Mouse (Mus musculus) spleen, postnatal 4 days (tissue): ENCODE measurements at regions not wholly inside any gene's neighbourhood (a gene's known extent, or its start where the extent isn't known, plus 50 kb on each side); places are given as distances from the start of the nearest gene placed in this dataset.

Experiments
- DNase-seq, 2 experiments: peaks; one replicate each; pipeline ENCODE4 v3.0.0; 2022; ENCODE audit warnings: low spot score in 2 of 2

GRCm38 (mm10) chr13:72691783-72692729 is 63.4 kb downstream of the Irx2 start:
- no peak for DNase-seq

GRCm38 (mm10) chr13:72707469-72707868 is 78.8 kb downstream of the Irx2 start:
- DNase-seq = no peak

DNA sequence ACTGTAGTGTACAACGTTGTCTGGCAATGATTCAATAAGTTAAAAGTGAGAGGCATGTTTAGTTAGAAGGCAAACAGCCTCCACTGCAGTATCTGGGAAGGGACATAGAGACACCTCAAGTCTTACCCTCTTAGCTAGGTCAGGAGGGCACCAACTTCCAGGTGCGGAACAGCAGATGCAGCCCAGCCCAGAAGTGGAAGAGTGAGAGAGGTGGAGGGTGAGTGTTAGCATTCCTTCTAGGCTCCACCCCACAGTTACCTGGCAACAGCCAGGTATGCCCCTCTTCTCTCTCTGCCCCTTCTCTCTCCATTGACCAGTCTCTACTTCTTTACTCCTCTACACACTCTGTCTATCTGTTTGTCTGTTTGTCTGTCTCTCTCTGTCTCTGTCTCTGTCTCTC is 80.1 kb downstream of the Irx2 start:
- DNase-seq = no peak

DNA sequence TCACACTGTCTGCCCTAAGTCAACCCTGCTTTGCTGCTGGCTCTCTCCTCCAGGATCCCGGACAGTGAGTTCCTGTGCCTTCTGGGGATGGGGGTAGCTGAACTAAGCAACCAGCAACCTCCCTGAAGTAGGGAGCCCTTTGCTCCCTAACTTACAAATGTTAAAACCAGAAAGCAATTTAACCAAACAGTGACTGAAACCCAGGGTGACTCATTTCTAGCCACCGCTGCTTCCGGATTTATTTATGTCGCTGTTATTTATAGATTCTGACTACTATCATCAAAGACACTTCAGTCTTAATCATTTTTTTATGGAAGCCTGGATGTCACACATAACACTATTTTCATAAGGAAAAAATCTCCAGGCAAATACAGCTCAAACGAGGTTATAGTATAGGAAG is 81.4 kb downstream of the Irx2 start:
- DNase-seq = no peak

DNA sequence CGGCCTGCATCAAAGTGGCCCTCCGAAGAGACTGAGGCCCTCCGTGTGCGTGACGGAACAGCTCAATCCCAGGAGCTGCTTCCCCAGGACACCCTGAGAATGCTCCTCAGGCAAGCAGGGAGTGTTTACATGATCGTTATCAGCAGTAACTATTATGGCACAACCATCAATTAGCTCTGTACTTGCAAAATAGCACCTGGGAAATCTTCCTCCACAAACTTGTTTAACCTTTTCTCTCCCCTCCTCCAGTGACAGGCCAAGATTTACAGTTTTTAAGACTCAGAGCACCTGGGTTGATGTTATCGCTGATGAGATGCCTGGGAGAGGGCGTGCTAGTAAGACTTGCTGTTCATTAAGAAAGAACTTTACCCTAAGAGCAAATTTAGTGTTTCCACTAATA is 82.5 kb downstream of the Irx2 start:
- DNase-seq = no peak

GRCm38 (mm10) chr13:72711842-72712330 is 83.3 kb downstream of the Irx2 start:
- DNase-seq = no peak

- DNase-seq = no peak
Measured at GRCm38 (mm10) chr13:72714793-72715192, 86.2 kb downstream of the Irx2 start.

DNA sequence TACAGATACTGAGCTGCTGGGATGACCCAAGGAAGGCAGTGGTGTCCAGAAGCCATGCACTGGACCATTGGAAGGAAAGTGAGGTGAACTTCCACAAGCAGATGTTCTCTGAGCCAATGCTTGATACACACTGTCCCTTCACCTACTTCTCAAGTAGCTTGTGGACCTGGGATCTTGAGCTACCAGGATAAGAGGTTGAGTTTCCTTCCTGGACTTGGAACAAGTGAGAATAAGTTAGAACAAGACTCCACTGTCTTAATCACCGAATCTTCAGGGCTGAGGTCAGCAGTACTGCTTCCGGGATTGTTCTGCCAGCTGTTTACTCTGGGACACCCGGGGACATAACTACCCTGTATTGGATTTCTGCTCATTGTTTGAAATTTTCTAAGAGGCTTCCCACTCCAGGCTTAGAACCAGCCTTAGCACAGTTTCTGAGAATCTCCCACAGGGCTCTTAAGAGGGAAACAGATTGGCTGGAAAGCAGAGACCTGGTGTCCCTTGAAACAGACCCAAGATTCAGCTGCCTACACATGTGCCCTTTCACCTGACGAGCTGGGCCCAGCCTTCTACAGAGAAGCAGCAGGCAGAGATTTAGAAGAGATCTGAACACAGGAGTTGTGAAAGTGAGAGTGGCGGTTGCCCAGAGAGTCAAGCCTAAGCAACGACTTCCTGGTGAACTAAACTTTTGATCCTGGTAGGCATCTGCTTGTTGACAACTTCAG is 87.5 kb downstream of the Irx2 start:
- no peak for DNase-seq

DNA sequence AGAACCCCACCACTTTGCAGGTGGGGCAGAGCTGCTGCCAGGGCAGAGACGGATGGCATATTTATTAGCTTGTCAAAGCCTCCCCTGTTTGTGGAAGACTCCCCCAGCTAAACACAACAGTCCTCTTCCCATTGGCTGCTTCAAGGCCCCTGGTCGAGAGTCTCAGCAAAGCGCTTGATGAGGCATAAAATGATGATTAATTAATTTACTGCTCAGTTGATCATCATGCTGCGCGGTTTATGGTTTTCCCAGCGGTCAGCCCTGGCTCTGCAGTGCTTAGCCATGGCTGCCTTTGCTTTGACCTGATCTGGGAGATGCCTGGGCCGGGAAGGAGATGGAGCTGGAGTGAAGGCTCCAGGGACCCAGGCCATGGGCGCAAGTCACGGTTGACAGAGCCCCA is 98.5 kb downstream of the Irx2 start:
- no peak for DNase-seq

DNA sequence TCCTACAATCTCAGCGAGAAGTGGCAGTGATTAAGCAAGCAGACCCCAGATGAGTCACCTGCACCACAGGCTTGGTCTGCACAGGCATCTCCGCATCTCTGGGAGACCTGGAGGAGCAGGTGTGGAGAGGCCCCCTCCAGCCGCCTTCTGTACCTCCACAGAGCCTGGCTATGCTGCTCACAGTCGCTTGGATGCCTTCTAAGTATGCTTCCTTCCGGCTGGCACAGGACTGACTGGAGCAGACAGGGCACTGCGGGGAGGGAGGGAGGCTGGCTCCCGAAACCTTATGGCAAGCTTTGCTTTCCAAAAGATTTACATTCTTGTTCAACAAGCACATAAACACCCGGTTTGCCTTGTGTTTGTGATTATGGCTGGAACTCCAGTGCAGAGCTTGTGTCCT is 107.3 kb downstream of the Irx2 start:
- DNase-seq = no peak

GRCm38 (mm10) chr13:72736992-72737391 is 108.4 kb downstream of the Irx2 start:
- DNase-seq = no peak

GRCm38 (mm10) chr13:72747187-72747586 is 118.6 kb downstream of the Irx2 start:
- DNase-seq = no peak

DNA sequence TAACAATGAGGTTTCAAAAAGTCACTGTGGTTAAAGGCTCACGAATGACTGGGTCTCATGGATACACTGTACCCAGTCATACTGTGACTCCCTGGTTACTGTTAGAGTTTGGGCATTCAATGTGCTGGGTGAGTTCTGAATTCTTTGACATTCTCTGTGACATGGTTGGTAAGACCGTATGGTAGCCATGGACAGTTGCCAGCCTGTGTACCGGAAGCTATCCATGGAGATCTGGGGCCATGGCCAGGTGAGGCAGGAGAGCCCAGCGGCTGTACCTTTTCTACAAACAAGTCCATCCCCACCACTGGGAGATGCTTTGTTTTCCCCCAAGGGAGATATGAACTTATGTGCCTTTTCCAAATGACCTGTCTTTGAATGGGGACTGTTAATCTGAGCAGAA is 126.4 kb downstream of the Irx2 start:
- no peak for DNase-seq

DNA sequence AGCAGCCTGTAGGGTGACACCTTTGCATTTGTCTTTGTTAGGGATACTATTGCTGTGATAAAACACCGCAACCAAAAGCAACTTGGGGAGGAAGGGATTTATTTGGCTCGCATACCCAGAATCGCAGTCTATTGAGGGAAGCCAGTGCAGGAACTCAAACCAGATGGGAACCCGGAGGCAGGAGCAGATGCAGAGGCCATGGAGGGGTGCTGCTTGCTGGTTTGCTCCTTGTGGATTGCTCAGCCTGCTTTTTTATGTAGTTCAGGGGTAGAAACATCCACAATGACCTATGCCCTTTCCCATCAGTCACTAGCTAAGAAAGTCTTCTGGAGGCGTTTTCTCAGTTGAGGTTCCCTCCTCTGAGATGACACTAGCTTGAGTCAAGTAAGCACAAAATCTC is 133.9 kb downstream of the Irx2 start:
- DNase-seq = no peak

GRCm38 (mm10) chr13:72763337-72763736 is 134.7 kb downstream of the Irx2 start:
- no peak for DNase-seq

DNA sequence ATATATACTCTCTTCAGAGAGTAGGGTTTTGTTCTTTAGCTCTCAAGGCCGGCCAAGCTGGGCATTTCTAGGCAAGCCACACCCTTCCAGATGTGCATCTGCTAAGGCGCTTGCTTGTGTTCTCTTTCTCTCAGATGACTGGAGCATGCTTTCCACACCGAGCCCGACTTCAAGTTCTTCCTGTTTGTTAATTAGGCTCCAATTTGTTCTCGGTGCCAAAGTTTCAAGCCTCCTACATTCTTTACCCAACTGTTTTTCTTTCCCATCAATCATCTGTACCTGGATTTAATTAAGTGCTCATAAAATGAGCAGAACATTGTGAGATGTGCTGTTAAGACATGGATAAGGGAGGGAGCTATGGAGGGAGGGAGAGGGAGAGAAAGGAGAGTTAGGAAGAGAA is 138.7 kb downstream of the Irx2 start:
- no peak for DNase-seq

- no peak for DNase-seq
Measured at GRCm38 (mm10) chr13:72769007-72769595, 140.5 kb downstream of the Irx2 start.

- DNase-seq = no peak
Measured at GRCm38 (mm10) chr13:72783026-72783726, 154.6 kb downstream of the Irx2 start.

GRCm38 (mm10) chr13:72783727-72784070 is 155.1 kb downstream of the Irx2 start:
- DNase-seq = no peak

GRCm38 (mm10) chr13:72792695-72793094 is 164.1 kb downstream of the Irx2 start:
- DNase-seq = no peak

DNA sequence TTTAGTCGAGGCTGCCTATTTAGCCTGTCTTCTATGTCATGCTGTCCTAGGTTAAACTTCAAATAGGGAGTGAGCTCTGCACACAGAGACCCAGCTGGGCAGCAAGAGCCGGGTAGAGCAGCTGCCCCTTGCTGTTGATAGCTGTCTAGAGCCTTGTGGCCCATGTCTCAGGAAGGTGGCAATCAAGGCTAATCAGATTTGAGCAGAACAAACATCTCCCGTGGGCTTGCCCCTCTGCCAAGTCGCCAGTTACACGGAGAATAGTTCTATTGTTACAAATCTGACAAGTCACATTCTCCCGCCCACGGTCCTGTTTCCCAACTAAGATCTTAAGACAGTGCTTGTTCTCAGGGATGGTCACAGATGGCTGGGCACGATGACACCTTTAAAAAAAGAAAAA is 171.4 kb downstream of the Irx2 start:
- no peak for DNase-seq

DNA sequence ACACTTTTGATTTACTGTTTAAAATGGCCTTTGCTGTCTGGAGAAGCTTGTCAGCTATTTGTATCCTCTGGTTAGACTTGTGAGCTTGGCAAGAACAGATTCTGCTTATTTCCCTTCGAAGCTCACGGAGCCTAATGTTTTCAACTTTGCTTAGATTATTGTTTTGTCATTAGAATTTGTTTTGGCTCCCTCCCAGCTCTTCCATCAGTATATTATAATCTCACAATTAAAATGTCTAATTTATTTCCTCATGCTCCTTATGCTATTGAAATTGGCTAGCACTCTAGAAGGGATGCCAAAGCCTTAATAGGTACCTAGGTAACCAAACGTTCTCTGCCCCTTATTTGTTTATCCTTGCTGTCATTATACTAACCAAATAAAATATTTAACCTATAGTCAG is 171.9 kb downstream of the Irx2 start:
- no peak for DNase-seq
